Mouse (Mus musculus): Measurements from ENCODE around the gene Pum2. TPM values are rescaled to one million over a fixed set of nuclear protein-coding genes. Genes with fewer than 3 reads are reported as not detected.

The Pum2 gene
- 21.0 and 25.4 TPM in 2 replicates for polyA plus RNA-seq (2012; rRNA removed)

GRCm38 (mm10) chr12:8673974-8674306 is at the start of gene Pum2:
Gene Pum2 (plus strand): TSS chr12:8674134.

DNA sequence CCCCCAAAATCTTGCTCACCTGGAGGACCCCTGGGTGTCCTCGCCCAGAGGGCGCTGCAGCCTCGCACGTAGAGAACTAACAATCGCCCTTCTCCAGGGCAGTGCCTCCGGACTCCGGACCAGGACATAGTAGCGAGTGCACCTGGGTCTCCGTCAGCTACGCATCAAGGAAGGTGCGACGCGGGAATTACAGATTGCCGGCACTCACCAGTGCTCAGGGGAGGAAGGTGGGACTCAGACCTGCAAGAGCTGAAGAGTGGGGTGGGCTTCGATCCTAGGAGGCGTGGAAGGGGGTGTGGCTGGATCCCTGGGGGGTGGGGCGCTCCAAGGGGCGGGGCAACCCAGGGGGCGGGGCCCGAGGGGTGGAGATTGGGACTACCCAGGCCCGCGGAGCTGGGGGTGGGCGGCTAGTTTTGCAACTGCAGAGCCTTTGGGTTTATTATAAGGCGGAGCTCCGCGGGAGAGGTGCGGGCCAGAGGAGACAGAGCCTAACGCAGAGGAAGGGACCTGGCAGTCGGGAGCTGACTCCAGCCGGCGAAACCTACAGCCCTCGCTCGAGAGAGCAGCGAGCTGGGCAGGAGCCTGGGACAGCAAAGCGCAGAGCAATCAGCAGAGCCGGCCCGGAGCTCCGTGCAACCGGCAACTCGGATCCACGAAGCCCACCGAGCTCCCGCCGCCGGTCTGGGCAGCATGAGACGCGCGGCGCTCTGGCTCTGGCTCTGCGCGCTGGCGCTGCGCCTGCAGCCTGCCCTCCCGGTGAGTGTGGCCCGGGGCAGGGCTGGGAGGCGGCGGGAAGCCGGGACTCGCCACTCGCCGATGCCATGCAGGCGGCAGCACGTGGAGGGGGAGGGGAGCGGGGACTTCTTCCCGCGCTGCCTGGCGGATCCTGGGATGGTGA is 97.3 kb downstream of the Pum2 start, which contains the start of gene Sdc1:
Gene Sdc1 (plus strand): TSS at position 378 of the 898 bp plus-strand sequence.

Other genes with a start within 250 kb of the Pum2 start
- 13.5 and 13.9 TPM in 2 replicates for gene Rhob, start 174.1 kb upstream of the Pum2 start, polyA plus RNA-seq (2012; rRNA removed)
- 0.02 and 0.05 TPM in 2 replicates for gene Slc7a15, start 75.1 kb upstream of the Pum2 start, polyA plus RNA-seq (2012; rRNA removed)
- 14.4 and 14.8 TPM in 2 replicates for gene Sdc1, start 97.2 kb downstream of the Pum2 start, polyA plus RNA-seq (2012; rRNA removed)
- gene Laptm4a, start 247.5 kb downstream of the Pum2 start, polyA plus RNA-seq (2012; rRNA removed), result 64.4 and 72.2 TPM in 2 replicates

Data from liver, embryonic 14 days (tissue).